Mouse (Mus musculus) heart, adult 2 months (tissue): ENCODE measurements around the gene Ubac2.

ENCODE experiments used
- CTCF ChIP-seq: fragments of 200-600 bp; IDR thresholded peaks from 2 replicates; pipeline ENCODE4 v1.8.1; 2022; ENCODE audit warnings: antibody characterized with exemption, mild to moderate bottlenecking, moderate library complexity
- POLR2A ChIP-seq: fragments of 200-500 bp; IDR thresholded peaks from 2 replicates; pipeline ENCODE4 v1.6.1; 2011; ENCODE audit warnings: mild to moderate bottlenecking, low read depth, low read length, control low read depth; ENCODE audit not compliant: insufficient read depth

DNA sequence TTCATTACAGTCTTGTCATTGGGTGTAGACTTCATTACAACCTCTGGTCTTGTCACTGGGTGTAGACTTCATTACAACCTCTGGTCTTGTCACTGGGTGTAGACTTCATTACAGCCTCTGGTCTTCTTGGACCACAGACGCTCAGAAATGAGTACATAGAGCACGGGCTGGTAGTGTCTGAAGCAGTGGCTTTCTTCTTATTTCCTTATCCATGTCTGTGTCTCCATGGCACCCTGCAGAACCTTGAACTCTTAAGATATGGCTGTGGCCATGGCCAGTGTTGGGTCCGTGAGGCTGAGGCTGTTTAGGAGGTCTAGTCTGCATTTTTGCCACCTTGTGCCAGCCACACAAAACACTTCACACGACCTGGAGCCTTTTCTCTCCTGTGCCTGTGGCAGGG lies 129.8 kb downstream of the Ubac2 start:
- TF ChIP-seq POLR2A (no peak), CTCF (no peak)
